Mouse (Mus musculus) right cerebral cortex, adult 18-20 months (tissue): ENCODE measurements around the gene Igf2bp3.
A peak's percentile ranks its signal among the peaks of the same experiment; 100 is the strongest.

ENCODE experiments used
- DNase-seq: peaks from one replicate; pipeline ENCODE4 v3.0.0; 2022; ENCODE audit warnings: mixed read lengths

Igf2bp3 gene

DNA sequence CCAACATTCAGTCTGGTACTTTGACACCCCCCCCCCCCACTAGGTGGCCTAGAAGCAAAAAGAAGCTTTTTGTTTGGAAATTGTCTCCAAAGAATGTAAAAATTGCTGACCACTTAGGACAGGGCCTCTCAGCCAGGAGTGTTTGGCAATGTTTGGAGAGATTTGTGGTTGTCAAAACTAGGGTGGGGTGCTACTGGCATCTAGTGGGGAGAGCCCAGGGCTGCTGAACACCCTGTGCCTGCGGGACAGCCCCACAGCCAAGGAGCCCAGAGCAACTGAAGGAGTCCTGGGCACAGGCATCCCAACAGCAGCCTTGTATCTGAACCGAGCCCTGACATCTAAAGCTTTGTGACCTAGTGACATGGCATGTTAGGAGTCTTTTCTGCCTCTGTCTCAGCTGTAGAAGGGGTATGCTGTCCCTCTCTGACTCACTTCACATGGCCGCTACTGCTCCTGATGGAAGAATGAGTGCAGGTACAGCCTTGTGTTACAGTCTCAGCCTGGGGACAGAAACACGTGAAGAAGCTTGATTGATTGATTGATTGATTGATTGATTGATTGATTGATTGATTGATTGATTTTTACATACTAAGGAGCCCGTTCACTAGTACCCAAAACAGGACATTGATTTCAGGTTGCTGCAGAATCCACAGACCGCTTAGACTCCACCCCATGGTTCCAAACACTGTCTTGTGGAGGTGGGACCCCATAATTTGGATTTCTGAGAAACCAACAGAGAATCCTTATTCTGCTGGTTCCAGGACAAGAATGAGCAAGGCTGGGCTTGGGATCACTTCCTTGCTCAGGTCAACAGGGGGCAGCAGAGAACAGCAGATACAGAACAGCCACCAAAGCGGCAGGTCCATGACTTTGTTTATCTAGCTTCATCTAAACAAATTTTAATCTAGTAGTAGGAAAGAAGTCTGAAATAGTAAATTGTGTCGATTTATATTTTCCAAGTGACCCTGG, 157.4 kb downstream of the Igf2bp3 start:
- DNase-seq, result peak; percentile 59

DNA sequence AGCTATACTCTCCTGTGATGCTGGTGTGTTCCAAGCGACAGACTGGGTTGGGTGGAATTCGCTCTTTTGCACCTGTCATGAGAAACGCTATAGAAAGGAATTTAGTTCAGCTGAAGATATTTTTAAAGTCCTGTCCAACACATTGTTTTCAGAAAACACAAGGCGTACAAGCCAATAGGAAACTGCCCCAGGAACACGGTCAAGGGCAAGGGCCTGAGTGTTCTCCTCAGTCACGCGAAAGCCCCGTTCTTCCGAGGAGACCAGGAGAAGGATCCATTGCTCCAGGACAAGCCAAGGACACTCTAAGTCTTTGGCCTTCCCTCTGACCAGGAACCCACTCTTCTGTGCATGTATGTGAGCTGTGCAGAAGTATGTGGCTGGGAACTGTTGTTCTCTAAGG, 158.7 kb downstream of the Igf2bp3 start:
- DNase-seq, result no peak

DNA sequence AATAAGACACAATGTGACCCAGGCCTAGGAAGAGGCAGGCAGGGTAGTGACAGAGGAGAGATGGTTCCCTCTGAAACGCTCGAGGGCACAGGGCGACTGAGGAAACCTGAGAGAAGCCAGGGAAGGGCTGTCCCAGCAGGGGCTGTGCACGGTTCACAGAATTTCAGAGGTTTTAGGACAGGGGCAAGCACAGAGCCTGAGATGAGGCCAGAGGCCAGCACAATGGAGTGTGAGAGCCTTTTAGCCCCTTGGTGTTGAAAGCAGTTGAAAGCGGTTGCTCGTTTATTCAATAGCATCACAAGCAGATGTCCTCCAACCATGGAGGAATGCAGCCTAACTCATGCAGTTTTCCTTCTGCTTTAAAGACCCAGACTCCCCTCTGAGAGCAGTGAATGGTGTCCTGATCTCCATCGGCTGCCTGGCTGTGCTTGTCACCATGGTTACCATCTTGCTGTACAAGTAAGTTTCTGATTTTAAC, 159.5 kb downstream of the Igf2bp3 start:
- DNase-seq, result no peak

DNA sequence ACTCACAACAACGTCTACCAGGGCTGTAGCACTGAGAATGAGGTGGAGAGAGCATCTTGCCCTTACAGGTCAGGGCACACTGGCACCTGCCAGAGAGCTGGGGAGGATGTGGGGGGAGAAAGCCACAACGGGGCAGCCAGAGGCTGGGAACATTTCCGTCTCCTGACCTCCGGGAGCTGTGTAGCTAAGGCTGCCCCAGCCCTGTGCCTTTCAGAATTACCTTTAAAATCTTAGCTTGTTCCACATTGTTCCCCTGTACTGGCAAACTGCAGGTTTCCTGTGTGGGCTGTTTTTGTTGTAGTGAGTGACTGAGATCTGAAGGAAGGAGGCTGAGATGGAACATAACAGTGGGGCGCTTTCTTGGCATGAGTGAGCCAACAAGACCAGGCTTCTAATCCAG, 162.6 kb downstream of the Igf2bp3 start:
- no peak for DNase-seq

DNA sequence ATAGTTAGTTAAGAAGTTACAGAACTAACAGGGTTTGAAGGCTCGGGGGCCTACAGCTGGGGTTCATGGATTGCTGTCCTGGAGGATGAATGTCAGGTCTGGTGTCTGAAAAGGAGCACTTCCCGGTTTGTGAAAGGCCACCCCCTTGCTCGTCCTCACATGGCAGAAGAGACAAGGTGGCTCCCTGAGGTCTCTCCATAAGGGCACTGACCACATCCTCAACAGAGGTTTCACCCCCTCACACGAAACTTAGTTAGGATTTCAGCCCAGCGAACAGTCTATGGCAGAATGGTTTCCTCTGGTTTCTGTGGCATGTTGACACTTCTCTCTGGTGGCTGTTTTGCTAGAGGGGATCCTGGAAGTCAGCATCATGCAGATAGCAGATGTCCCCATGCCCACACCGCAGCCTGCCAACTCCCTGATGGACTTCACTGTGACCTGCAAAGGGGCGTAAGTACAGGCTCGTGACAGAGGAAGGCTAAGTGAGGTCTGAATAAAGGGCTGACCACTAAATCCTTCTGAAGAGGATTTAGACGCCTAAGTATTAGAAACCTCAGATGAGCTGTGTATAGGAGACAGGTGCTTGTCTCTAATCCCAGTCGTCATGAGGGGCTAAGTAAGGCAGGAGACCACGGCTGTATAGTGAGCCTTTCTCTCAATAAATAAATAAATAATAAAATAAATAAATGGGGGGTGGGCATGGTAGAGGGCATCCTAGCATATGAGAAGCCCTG, 163.9 kb downstream of the Igf2bp3 start:
- DNase-seq, result no peak

DNA sequence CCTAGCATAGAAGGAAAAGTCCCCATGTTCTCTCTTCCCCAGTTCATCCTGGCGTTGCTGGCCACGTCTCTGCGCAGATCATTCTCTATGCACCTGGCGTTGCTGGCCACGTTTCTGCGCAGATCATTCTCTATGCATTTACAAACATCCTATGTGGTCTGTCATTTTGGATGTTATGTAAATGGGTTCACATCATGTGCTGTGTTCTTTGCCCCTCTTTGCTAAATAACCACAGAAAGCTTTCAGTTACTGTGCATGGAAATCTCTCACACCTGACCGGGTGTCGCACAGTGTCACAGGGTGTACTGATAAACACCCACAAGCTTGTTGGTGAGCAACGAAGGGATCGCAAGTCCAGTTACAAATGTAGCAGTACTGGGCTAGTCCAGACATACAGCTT, 166.4 kb downstream of the Igf2bp3 start:
- DNase-seq, result no peak

DNA sequence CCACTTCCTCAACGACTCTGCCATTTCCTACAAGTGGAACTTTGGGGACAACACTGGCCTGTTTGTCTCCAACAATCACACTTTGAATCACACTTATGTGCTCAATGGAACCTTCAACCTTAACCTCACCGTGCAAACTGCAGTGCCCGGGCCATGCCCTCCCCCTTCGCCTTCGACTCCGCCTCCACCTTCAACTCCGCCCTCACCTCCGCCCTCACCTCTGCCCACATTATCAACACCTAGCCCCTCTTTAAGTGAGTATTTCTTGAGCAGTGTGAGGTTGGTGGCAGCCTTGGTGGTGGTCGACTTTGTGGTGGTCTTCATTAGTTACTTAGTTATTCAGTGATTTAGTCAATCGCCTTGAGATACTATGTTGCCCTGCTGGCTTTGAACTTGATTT, 166.9 kb downstream of the Igf2bp3 start:
- no peak for DNase-seq

DNA sequence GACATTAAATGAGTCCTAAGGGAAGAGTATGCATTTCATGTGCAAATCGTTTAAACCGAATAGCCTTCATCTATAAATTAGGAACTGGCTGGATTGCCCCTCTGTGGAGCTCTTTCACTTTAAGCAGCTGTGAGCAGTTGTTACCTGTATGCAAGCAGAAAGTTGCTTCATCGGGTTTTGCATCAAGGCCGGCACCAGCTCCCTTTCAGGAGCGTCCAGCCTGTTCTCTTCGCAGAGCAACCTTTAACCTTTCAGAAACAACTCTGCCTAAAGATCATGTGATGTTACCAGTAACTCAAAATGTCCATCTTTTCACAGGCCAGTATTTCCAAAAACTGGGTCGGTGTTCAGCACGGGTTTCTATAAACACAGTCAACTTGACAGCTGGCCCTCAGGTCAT, 167.8 kb downstream of the Igf2bp3 start:
- DNase-seq, result no peak

DNA sequence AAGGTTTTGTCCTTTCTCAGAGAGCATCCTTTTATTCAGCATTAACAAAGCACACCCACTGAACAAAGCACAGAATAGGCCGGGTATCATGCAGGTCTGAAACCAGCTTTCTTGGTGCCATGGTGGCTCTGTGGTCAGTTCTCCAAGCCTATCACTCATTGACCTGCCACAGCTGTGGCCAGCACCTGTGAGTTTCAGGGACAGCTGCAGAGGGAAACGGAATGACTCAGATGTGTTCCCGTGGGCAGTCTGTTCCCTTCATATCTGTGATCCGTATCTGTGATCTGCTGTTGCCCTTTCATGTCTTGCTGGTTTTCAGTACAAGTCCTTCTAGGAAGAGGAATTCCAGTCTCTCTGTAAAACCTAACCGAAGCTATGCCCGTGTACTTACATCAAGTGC, 168.3 kb downstream of the Igf2bp3 start:
- no peak for DNase-seq

DNA sequence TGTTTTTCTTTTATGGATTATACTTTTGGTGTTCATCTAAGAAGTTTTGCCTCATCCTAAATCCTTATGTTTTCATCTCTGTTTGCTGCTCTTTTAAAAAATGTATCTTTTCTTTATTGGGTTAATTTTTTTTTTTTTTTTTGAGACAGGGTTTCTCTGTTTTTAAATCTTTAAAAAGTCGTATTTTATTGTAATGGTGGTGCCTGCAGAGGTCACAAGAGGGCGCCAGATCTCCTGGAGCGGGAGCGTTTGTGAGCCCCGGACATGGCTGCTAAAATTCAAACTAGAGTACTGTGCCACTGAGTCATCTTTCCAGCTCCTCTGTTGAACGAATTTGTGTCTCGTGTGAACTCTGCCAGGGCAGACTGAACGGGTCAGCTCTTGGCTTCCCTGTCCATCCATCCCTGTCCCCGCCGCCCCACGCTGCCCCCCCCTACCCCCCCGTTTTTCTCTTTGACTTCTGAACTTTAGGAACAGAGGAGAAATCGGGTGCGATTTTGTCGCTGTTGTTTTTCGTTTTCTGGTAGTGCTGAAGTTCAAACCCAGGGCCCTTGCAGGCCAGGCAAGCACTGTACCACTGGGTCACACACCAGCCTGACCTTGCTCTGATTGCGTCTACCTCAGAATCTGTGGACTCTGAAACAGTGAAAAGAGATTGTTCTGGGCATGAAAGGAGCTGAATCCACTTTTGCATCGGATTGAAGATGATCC, 175.1 kb downstream of the Igf2bp3 start:
- peak; percentile 55 for DNase-seq

DNA sequence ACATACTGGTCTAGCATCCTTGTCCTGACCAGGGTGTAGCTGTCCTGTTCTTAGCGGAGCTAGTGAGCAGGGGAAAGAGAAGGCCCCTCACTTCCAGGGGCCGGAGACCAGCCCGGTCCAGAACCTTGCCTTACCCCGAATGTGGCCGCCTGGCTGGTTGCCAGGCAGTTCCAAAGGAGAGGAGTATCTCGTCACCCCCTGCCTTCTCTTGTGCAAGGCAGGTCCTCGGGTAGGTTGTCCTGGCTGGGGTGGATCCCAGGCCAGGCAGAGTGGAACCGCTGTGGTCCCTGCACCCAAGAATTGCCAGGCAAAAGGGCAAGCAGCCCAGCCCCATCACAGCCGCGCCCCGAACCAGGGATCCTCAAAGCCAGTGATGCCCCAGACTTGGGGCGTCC, 177.5 kb downstream of the Igf2bp3 start:
- no peak for DNase-seq

DNA sequence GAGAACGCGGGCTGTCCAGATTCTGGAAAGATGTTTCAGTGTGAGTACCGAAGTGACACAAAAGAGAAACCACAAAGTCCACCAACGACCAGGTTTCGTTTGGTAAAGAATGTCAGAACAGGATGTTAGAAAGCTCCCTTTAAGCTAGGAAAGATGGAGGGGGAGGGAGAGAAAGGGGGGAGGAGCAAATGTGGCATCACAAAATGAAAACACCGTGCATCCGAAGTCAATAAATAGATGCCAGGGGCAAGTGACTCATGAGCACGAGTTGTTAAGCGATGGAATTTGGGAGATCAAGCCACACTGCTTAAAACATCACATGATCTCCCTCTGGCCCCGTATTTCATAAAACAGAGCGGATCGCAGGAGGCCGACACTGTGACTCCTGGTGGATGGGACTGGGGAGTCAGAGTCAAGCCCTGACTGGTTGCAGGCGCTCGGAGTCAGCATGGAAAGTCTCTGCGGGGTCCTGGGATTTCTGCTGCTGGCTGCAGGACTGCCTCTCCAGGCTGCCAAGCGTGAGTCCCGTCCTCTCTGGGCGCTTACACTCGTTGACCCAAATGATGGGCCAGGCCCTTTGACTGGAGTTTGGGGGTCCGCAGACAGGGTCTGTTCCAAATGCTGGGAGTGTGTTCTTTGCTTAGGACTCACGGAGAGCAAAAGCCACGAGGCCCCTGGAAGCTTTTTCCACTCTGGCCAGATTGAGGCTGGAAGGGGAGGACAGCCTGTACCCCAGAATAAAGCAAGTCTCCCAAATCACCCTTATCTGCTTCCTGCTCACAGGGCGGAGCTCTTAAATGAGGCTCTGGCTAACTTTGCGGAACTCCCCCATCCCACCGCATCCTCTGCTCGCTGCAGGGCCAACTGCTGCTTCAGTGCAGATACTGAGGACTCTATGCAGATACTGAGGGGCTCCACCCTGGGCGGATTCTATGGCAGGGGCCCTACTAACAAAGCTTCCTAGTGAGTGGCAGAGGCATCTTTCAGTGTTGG, 178.2 kb downstream of the Igf2bp3 start, which contains the start of gene Gpnmb:
Gpnmb (plus strand) TSS at position 272 of the 993 bp plus-strand sequence.
- no peak for DNase-seq
